Mouse (Mus musculus) neural tube, embryonic 14.5 days (tissue): ENCODE measurements around the gene Cpsf2. TPM values are rescaled to one million over a fixed set of nuclear protein-coding genes. Genes with fewer than 3 reads are reported as not detected.
"Not testable (repeated sequence)": the region's sequence is repeated elsewhere in the genome, so short reads cannot be mapped to it uniquely, and the experiment has no call there.

Source experiments
- ATAC-seq: fragments of 200-750 bp; cut with Nextera tagmentation; 2 replicates; pipeline ENCODE4 v1.8.0; 2017; ENCODE audit warnings: low read depth, mild to moderate bottlenecking, moderate TSS enrichment, moderate library complexity
- H3K27ac ChIP-seq: fragments of 300-500 bp; sonication (generic); 2 replicates; pipeline ENCODE4 v1.5.1; 2014; ENCODE audit warnings: low read depth, mild to moderate bottlenecking, control low read depth, low read length, moderate library complexity, mixed read lengths
- H3K27me3 ChIP-seq: fragments of 300-500 bp; sonication (generic); 2 replicates; pipeline ENCODE4 v1.6.1; 2014; ENCODE audit warnings: low read length; ENCODE audit not compliant: control insufficient read depth, insufficient read depth
- H3K36me3 ChIP-seq: fragments of 300-500 bp; sonication (generic); 2 replicates; pipeline ENCODE4 v1.6.1; 2014; ENCODE audit warnings: low read length, mixed read lengths; ENCODE audit not compliant: control insufficient read depth, insufficient read depth
- H3K4me1 ChIP-seq: fragments of 300-500 bp; sonication (generic); 2 replicates; pipeline ENCODE4 v1.6.1; 2014; ENCODE audit warnings: low read length; ENCODE audit not compliant: control insufficient read depth, insufficient read depth
- H3K4me2 ChIP-seq: fragments of 300-500 bp; sonication (generic); 2 replicates; pipeline ENCODE4 v1.6.1; 2014; ENCODE audit warnings: mild to moderate bottlenecking, low read depth, low read length, control low read depth
- H3K4me3 ChIP-seq: fragments of 300-500 bp; sonication (generic); 2 replicates; pipeline ENCODE4 v1.5.1; 2014; ENCODE audit warnings: low read depth, low read length, control low read depth, mixed read lengths
- H3K9ac ChIP-seq: fragments of 300-500 bp; sonication (generic); replicated peaks from 2 replicates; pipeline ENCODE4 v1.6.1; 2014; ENCODE audit warnings: low read depth, mild to moderate bottlenecking, control low read depth, low read length, mixed read lengths
- H3K9me3 ChIP-seq: fragments of 300-500 bp; sonication (generic); 2 replicates; pipeline ENCODE4 v1.6.1; 2016; ENCODE audit warnings: low read length; ENCODE audit not compliant: control insufficient read depth
- WGBS: fragments of 180-500 bp; shearing (Covaris S2); extraction: QIAGEN DNeasy Blood & Tissue Kit; methylation state at CpG from one replicate; pipeline ENCODE4 v1.1.7; 2014; 5-methylcytosine and 5-hydroxymethylcytosine counted together
- polyA plus RNA-seq: library from polyadenylated mRNA; unstranded; fragments of >200 nt; fragmentation: Nextera tagmentation; extraction: Ambion mirVana; gene quantifications from 2 replicates; pipeline ENCODE4 v1.2.1, GENCODE M21; 2014

Gene Cpsf2
- polyA plus RNA-seq, 1 experiment from 2014 or later, result 34.5 TPM

DNA sequence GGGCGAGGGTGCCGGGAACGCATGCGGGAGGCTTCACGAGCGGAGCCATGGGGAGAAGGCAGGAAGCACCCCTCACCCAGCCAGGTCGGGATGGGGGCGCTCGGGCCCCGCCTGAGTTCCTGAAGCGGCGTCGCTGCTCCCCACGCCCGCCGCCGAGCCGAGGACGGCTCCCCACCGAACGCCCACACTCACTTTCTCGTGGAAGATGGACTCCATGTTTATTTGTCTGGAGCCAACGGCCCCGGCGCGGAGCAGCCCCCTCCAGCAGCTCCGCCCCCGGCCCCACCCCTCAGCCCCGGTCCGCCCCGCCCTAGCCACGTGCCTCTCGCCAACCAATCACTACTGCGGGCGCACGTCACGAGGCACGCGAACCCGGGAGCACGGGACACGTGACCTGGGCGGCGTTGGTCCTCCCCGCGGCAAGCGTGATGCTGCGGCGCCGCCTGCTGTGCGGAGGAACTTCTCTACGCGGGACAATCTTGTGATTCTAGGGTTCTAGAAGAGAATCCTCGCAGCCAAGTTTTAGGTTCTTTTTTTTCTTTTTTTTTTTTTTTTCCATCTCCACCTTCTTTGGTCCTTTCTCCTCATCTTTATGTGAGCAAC, 17.7 kb upstream of the Cpsf2 start, which contains the start of gene Atxn3:
TSS of gene Atxn3 (minus strand) at position 305 of the 603 bp plus-strand sequence.
- H3K27me3 ChIP-seq, result no peaks in the 10 kb centered on the region
- H3K9me3 ChIP-seq, result no peaks in the 10 kb centered on the region
- peaks cover 4% of the 10 kb centered on the region; the same call in 1 of the 2 replicates for H3K4me1 ChIP-seq
- H3K9ac ChIP-seq, result peak within 1 kb of the TSS; percentile 78
- under 1% methylated on average over 53 of the region's 54 CpGs for WGBS
- H3K27ac ChIP-seq, result peak within 1 kb of the TSS; percentile 10
- ATAC-seq, result peak; percentile 99
- H3K4me3 ChIP-seq, result peak within 1 kb of the TSS; percentile 85
- no peaks in the 10 kb centered on the region for H3K36me3 ChIP-seq
- H3K4me2 ChIP-seq, result peak within 1 kb of the TSS; percentile 67

DNA sequence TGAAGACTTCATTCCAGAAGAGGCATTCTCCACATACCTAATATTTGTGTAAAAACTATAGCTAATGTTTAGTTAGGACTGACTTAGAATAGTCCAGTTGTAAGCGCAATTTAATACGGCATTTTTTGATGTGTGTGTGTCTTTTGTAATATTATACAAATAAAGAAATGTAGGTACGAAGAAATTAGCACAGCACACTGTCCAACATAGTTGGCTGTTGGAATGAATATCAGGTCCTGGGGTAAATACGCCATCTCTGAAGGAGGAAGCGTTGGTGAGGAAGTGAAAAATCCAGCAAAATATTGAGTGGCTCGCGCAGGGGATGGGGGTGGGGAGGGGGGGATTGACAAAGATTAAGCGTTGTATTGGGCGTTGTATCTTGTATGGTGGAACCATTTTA, 17.2 kb upstream of the Cpsf2 start:
- Histone ChIP-seq H3K27ac (no peak overlapping the region), H3K4me3 (peak overlapping the region; percentile 85; the same call in 1 of the 2 replicates), H3K4me1 (peaks cover 4% of the 10 kb centered on the region; the same call in 1 of the 2 replicates), H3K4me2 (peak overlapping the region; percentile 27; the same call in 1 of the 2 replicates), H3K9ac (no peak overlapping the region), H3K36me3 (no peaks in the 10 kb centered on the region), H3K27me3 (no peaks in the 10 kb centered on the region), H3K9me3 (no peaks in the 10 kb centered on the region)
- ATAC-seq, result no peak
- 65% methylated on average over 9 of the region's 9 CpGs for WGBS

DNA sequence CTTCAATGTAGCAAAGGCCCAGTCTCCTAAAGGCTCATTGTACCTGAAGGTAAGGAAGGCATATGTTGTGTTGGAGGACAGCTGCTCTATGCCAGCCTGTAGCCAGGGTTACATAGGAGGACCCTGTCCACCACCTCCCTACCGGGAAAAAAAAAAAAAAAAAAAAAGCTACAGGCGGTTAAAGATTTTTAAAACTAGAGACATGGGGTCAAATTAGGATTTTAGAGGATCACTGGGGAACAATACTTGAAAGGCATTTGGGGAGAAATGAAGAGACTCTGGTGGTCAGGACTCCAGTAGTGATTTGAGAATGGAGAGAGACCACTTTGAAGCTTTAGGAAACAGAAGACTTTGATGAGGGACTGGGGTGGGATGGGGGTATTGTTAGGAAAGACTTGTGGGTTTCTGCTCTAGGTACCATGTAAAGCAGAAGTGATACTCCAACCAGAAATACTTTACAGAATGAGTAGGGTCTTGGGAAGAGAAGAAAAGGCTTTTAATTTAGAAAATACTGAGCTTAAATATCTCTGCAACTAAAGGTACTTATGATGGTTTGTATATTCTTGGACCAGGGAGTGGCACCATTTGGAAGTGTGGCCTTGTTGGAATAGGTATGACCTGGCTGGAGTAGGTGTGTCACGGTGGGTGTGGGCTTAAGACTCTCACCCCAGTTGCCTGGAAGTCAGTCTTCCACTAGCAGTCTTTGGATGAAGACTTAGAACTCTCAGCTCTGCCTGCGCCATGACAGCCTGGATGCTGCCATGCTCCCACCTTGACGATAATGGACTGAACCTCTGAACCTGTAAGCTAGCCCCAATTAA, 16.6 kb upstream of the Cpsf2 start:
- H3K36me3 ChIP-seq, H3K9ac ChIP-seq, H3K4me3 ChIP-seq, ATAC-seq, H3K27ac ChIP-seq, H3K9me3 ChIP-seq, H3K4me1 ChIP-seq, H3K4me2 ChIP-seq, H3K27me3 ChIP-seq: not testable (repeated sequence)
- WGBS, result 93% methylated on average over 5 of the region's 5 CpGs

DNA sequence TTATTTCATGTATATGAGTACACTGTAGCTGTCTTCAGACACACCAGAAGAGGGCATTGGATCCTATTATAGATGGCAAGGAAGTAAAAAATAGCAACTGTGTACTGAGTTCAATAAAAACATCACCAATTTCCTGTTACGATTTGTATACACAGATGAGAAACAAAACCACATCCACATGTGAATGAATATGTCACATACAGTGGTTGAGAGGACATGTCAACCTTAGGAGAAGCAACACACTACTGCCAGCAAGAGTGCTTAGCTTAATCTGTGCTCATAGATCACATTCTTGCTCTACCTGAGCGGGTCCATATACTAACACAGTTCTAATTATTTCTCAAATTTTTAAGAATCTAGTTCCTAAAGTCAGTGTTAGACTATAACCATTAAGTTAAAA, 4.5 kb upstream of the Cpsf2 start:
- Histone ChIP-seq H3K36me3 (peaks cover 4% of the 10 kb centered on the region; the same call in 1 of the 2 replicates), H3K9ac (no peak overlapping the region), H3K4me2 (no peak overlapping the region), H3K4me3 (no peak overlapping the region), H3K9me3 (no peaks in the 10 kb centered on the region), H3K27me3 (no peaks in the 10 kb centered on the region), H3K4me1 (0 out of 2 replicates have a peak, but pooled peaks cover 6% of the 10 kb centered on the region), H3K27ac (no peak overlapping the region)
- ATAC-seq, result no peak
- WGBS, result 98% methylated on average over 2 of the region's 2 CpGs

DNA sequence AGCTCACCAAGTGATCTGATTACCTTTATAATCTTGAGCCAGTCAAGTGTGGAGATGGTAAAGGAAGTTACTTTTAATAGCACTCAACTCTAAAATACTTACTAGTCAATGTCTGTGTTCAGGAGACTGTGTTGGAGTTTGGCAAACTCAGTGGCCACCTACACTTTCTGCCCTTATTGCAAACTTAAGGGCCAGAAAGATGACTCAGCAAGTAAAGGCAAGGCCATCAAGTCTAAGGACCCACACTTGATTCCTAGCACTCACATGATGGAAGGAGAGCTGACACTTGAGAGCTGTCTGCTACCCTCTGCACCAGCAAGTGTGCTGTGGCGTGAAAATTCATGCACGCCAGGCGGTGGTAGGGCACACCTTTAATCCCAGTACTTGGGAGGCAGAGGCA, 3.6 kb upstream of the Cpsf2 start:
- Histone ChIP-seq H3K9me3 (no peaks in the 10 kb centered on the region), H3K9ac (no peak overlapping the region), H3K27ac (no peak overlapping the region), H3K36me3 (peaks cover 4% of the 10 kb centered on the region; the same call in 1 of the 2 replicates), H3K4me3 (no peak overlapping the region), H3K4me1 (peaks cover 15% of the 10 kb centered on the region), H3K4me2 (no peak overlapping the region), H3K27me3 (no peaks in the 10 kb centered on the region)
- no peak for ATAC-seq
- WGBS, result 100% methylated on average over 3 of the region's 3 CpGs

DNA sequence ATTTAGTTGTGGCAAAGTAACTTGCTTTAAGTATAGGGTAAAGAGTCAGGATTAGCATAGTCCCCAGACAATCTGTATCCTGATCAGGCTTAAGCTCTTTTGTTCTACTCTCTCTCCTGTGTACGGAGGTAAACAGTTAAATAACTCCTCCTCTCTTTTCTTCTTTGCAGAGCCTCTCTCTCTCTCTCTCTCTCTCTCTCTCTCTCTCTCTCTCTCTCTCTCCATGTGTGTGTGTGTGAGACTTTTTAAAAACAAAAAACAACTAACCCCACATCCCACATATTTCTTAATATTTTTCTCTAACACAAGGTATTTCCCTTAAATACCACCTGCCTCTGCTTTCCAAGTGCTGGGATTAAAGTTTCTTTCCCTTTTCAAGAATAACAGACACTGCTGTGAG, 1.2 kb upstream of the Cpsf2 start:
- no peaks in the 10 kb centered on the region for H3K27me3 ChIP-seq
- WGBS, result 9% methylated on average over 1 of the region's 1 CpGs
- H3K9ac ChIP-seq, result peak overlapping the region; percentile 92
- no peak for ATAC-seq
- H3K4me2 ChIP-seq, result peak overlapping the region; percentile 82
- no peak overlapping the region for H3K27ac ChIP-seq
- no peaks in the 10 kb centered on the region for H3K36me3 ChIP-seq
- peak overlapping the region; percentile 90 for H3K4me3 ChIP-seq
- no peaks in the 10 kb centered on the region for H3K9me3 ChIP-seq
- H3K4me1 ChIP-seq, result peaks cover 16% of the 10 kb centered on the region

- WGBS, result 1% methylated on average over 23 of the region's 23 CpGs
- H3K9me3 ChIP-seq, result no peaks in the 10 kb centered on the region
- H3K36me3 ChIP-seq, result no peaks in the 10 kb centered on the region
- ATAC-seq, result peak; percentile 59
- peak overlapping the region; percentile 92 for H3K9ac ChIP-seq
- H3K4me2 ChIP-seq, result peak overlapping the region; percentile 82
- H3K4me3 ChIP-seq, result peak overlapping the region; percentile 90
- peak overlapping the region; percentile 94 for H3K27ac ChIP-seq
- H3K27me3 ChIP-seq, result no peaks in the 10 kb centered on the region
- H3K4me1 ChIP-seq, result peaks cover 16% of the 10 kb centered on the region
Observed at GRCm38 (mm10) chr12:101975167-101975600, 604 bp upstream of the Cpsf2 start.

DNA sequence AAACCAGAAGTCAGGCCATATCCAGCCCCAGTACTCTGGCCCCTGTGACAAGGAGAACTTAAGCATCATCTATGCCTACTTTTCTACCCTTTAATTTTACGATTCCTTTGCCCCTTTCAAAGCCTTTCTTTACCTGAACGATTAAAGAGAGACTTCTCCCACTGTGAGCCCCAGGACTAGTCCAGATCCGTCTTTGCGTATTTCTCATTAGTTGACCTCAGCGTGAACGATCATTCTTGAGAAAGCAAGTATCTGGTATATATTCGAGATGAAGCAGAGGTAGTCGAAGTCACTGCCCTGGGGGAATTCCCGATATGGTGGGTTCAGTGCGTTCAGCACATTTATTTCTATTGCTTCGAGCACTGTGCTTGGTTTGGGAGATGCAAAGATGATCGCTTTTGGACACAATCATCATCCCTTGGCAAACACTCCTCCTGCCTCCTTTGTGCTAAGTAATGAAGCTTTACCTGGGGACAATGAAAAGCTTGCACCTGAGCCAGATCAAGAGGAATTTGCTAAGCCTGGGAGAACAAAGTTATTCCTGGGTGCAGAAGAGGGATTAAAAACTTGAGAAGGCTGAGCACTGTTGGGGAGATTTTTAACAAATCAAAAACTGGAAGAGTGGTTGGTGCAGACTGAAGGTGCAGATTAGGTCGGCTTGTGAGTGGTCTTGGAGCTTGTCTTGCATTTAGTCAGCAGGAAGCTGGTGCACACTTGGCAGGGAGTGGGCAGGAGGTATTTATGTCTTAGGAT, 1.0 kb downstream of the Cpsf2 start:
- H3K27ac ChIP-seq, result peak overlapping the region; percentile 94
- peak overlapping the region; percentile 92 for H3K9ac ChIP-seq
- H3K4me3 ChIP-seq, result peak overlapping the region; percentile 90
- ATAC-seq, result no peak
- no peaks in the 10 kb centered on the region for H3K27me3 ChIP-seq
- H3K36me3 ChIP-seq, result no peaks in the 10 kb centered on the region
- H3K9me3 ChIP-seq, result no peaks in the 10 kb centered on the region
- H3K4me1 ChIP-seq, result peaks cover 16% of the 10 kb centered on the region
- WGBS, result 24% methylated on average over 13 of the region's 13 CpGs
- H3K4me2 ChIP-seq, result peak overlapping the region; percentile 82
